Mouse (Mus musculus) erythroblast, adult 5-6 weeks (primary cell): Measurements from ENCODE around the gene Yipf4. TPM values are rescaled to one million over a fixed set of nuclear protein-coding genes. Genes with fewer than 3 reads are reported as not detected.
A peak's percentile ranks its signal among the peaks of the same experiment; 100 is the strongest.
"Not testable (repeated sequence)": the region's sequence is repeated elsewhere in the genome, so short reads cannot be mapped to it uniquely, and the experiment has no call there.

Experiments
- ATAC-seq: replicated peaks from 2 replicates; pipeline ENCODE4 v1.8.0; 2016; ENCODE audit warnings: moderate number of reproducible peaks, mild to moderate bottlenecking, moderate TSS enrichment, inconsistent platforms; ENCODE audit not compliant: poor library complexity, low FRiP score, severe bottlenecking
- total RNA-seq, 2 experiments: library from RNA; stranded (forward) in 1 of 2; stranded (reverse) in 1 of 2; fragments of 150-400 nt in 1 of 2; fragments of 200-764, 138-1000 nt in 1 of 2; gene quantifications; 2 replicates each; pipeline versions ENCODE4 v1.2.3 to v1.2.4; 2015 to 2017; ENCODE audit warnings: low replicate concordance in 2 of 2

Yipf4 gene
- total RNA-seq (2015; ENCODE audit: low replicate concordance) (280 and 306 TPM in 2 replicates), total RNA-seq (2017; ENCODE audit: low replicate concordance) (409 and 455 TPM in 2 replicates)

DNA sequence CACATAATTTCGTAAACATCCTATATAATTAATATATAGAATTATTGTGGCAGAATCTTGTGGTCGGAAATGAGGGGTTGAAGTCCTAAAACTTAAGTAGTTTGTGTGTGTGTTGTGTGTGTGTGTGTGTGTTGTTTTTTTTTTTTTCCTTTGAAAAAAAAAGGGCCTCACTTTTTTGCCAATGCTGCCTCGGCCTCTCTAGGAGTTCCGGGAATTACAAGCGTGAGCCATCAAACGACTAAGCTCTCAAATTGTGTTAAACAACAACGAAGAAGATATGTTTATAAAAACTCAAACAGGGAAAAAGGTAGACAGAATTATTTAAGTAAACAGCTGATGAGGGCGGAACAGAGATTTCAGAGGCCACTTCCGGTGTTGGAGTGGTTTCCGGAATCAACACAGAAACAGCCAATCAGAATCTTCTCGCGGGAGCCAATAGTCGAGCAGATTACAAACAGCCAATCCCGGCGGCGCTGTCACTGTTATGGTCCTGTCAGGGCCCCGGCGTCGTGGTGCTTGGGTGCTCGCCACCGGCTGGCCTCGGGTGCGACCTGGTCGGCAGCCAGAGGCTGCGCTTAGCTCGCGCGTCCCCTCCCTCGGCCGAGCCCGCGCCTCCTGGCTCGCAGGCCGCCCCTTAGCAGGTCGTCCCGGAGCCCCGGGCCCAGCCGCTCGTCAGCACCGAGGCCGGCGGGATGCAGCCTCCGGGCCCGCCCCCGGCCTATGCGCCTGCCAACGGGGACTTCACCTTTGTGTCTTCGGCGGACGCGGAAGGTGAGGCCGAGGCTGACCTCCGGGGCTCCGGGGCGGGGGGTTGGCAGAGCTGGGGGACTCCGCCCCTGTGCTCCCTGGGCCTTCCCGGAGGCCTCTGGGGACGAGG is at the start of gene Yipf4:
Gene Yipf4 (plus strand): TSS at position 470 of the 877 bp plus-strand sequence.
- peak; percentile 98 for ATAC-seq

DNA sequence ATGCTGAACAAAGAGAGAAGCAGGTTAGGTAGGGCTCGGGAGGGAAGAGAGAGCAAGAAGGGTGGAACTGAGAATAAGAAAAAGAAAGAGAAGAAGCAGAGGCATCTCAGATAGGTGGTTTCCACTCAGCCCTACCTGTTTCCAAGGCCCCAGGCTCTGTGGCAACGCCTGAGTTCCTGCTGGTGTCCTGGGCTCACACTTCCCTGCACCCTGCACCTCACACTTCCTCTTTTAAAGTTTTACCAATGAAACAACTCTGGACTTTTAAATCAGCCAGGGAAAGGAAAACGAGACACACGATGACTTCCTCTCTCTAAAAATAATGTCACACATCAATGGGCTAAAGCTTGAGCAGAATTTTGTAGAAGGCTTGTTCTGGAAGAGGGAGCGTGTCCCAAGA is 48.8 kb upstream of the Yipf4 start:
- no peak for ATAC-seq

DNA sequence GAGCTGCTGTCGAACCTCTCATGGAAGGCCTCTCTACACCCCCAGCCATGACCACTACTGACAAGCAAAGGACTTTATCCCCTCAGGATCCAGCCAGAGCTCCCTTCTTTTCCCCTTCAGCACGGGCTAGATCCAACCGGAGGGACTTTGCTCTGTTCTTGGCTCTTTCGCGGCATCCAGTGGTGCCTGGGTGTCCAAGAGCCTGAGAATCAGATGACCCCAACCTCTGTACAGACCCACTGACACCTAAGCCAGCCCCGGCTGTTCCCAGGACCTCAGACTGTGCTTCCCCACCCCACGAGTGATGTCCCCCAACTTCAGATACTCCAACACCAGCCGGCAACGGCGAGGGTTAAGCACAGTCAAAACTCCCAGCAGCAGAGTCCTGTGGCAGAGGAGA is 39.5 kb upstream of the Yipf4 start:
- no peak for ATAC-seq

DNA sequence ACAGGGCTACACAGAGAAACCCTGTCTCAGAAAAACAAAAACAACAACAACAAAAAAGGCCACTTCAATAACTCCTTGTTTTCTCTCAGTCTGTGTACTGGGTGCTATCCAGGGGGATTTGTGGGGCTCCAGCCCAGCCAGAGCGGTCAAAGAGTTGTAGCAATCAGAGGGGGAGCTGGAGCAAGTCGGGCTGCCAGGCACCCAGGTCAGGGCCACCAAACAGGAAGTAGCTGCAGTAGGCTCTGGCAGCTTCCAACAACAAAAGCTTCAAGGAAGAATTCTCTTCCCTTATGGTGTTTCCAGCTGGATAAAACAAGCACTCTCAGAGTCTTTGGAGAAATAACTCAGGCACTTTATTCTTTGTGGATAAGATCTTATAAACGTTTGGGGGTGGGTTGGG is 35.4 kb upstream of the Yipf4 start:
- ATAC-seq = no peak

DNA sequence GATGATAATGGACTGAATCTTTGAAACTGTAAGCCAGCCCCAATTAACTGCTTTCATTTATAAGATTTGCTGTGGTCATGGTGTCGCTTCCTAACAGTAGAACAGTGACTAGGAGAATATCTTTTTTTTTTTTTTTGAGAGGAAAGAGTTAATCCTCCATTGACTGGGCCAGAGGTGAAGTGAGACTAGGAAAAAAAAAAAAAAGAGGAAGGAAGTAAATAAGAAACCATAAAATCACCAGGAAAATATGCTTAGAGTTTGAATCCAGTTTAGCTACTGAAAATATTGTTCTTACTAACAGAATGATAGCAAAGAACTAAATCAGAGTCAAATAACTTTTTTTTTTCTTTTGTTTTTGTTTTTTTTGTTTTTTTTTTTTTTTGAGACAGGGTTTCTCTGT is 34.6 kb upstream of the Yipf4 start:
- no peak for ATAC-seq

DNA sequence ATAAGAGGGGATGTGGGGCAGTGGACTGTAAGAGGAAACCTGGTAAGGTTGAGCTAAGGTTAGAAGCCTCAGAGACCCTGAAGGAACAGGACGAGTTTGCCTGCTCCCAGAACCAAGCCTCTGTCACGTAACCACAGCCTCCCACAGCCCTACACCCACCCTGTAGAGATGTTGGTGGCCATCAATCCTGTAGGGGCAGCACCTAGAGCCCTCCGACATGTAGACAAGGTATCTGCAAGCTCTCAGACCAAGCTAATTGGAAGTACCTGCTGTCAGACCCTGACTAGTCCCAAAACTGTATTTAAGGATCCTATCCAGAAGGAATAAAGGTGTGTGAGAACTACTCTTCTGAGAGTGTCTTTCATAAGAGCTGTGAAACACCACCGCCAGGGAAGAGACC is 33.9 kb upstream of the Yipf4 start:
- ATAC-seq = no peak; the same call in 1 of the 2 replicates

DNA sequence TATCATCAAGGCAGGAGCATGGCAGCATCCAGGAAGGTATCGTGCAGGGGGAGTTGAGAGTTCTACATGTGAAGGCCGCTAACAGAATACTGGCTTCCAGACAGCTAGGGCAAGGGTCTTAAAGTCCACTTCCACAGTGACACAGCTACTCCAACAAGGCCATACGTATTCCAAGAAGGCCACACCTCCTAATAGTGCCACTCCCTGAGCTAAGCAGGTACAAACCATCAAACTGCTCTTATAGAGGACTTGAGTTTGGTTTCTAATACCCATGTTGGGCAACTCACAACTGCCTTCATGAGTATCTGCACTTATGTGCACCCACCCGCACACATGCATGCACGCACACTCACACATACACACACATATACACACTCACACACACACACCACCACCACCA is 32.5 kb upstream of the Yipf4 start:
- ATAC-seq = no peak

DNA sequence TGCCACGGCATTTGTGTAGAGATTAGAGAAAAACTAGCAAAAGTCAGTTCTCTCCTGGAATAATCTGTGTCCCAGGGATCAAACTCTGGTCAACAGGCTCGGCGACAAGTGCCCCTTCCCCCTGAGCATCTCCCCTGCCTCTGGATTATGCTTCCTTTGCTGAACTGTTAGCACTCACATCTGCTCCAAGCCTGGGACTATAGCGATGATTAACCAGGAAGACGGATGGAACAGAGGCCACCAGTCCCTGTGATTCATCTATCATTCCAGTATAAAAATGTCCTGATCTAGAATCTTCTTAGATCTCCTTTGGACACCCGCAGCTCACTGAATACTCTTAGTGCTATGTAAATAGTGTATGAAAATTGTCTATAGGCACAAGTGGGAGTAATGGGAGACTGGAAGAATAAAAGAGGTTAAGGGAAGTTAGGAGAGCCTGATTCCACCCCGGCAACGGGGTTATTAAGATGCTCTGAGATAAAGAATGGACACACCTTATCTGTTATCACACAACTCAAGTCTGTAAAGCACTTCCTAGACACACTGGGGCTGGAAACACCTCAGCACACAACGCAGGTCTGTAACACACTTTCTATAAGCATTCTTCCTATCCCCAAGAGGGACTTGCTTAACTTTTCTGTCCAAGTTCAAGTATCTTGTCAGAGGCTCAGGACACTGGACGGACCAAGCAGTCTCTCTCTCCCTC is 31.2 kb upstream of the Yipf4 start:
- ATAC-seq = no peak

DNA sequence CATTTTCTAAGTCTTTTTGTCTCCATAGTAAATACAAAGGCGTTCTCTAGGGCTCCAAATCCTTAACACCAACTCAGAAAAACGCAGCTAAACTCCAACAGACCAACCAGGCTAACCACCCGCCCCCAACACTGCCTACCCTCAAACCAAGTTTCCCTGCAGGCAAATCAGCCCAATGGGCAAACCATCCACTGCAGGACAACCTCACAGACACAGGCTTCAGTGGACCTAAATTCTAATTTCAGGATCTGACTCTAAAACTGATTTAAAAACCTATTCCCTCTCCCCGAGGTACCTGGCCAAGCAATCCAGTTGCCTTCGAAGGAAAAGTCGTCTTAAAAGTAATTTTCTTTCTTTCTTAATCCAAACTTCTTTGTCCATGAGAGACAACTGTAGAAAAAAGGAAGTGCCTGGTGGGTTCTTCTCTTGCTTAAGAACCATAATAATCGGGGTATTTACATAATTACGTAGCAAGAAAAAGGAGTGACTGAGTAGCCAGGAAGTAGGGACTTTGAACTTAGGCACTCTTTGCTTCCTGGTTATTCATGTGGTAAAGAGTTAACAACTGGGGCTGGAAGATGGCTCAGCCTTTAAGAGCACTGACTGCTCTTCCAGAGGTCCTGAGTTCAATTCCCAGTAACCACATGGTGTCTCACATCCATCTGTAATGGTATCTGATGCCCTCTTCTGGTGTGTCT is 30.4 kb upstream of the Yipf4 start, which contains the start of gene Nlrc4:
Gene Nlrc4 (minus strand): TSS at position 432 of the 698 bp plus-strand sequence.
- ATAC-seq = no peak

DNA sequence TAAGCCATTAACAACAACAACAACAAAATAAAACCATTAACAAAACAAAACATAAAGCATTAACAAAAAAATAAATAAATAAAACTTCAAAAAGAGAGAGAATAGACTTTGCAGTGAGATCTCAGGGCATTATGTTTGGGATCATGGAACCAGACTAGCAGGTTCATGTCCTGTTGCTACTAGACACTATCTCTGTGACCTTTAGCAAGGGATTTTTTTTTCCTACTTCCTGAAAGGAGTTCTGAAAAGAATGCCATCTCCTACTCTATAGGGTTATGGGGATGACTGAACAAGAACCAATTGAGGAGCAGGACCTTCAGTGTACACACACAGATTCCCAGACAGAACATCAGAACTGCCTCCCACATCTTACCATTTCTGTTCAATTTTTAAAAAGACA is 25.8 kb upstream of the Yipf4 start:
- ATAC-seq = no peak

DNA sequence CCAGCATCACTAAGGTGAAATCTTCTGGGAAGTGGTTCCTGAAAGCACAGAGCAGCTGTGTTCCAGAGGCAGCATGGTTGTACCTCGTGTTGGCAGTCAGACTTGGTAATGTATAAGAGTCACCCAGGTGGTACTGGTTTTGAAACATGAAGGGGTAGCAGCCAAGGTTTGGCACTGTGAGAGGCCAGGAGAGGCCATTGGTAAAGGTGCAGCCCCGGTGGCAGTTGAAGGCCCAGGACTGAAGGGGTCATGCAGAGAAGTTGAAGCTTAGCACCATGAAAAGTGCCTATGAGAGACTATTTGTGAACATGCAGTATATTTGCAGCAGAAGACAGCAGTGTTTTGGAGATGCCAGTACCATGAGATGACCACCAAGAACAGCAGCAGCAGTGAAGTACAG is 21.3 kb upstream of the Yipf4 start:
- not testable (repeated sequence) for ATAC-seq

DNA sequence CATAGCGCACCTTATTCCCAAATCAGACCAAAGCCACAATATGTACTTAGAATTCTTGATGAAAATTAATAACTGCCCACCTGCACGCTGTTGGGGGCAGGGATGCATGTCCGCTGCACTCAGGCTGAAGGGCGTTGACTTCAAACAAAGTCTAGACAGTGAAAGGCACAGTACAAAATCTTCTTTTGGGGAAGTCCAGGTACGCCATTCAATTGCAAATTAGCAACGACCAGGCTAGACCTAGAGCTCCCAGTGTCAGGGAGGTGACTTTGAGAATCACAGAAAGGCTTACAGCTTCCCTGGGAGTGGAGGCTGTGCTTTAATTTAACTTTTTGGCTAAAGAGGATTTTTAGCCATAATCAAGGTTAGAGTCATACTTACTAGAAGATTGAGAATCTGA is 19.2 kb upstream of the Yipf4 start:
- ATAC-seq = not testable (repeated sequence)

DNA sequence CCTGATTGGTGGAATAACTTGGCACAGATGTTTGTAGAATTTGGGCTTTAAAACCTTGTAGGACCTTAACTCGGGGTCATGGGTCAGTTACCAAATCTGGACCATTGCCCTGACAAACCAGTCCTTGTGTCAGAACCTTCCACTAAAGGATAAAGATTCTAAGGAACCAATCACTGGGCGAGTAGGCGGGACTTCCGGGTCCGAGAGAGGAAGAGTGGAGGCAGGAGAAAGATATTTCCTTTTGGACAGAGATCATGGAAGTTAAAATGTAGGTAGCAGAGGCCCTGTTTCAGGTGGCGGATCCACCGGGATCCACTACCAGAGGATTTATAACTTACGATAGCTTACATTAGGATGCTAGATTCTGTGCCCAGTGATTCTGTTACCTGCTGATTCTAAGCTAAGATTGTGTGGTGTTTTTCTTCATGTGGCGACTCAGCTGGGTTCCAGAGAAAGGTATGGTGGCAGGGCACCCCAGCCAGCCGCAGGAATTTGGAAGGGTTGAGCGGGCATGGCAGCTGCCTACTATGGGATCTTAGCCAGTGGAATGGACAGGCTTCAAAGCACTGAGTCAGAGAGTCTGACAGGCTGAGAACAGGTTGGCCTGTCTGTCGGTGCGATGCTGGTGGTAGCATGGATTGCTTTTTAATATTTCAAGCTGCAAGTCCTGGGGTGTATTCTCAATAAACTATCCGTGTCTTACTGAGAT is 8.8 kb upstream of the Yipf4 start:
- ATAC-seq = no peak

DNA sequence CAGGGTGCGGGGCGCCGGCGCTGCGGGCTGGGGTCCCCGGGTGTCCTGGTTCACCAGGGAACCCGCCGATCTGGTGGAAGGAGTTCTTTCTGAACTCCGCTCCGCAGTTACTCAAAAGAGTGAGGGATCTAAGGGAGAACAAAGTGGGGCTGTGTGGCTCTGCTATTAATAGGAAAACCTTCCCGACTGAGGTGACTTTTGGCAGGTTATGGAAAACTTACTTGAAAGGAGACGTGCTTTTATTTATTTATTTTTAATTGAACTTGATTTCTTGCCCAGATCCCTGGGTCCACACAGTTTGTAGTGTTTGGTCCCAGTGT is 568 bp downstream of the Yipf4 start:
- ATAC-seq = no peak

DNA sequence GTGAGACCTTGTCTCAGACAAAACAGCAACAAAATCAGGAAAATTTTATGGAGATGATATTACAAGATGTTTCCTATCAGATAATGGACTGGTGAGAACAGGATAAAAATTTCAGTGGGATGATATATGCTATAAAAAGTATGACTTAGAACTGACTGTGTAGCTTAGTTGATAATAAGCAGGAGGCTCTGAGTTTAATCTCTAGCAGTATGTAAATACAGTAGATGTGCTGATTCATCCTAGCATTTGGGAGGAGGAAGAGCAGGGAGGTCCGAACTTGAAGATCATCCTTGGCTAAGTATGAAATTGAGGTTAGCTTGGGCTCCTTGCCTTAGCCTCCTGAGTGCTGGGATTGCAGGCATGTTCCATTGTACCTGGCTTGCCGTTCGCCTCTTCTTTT is 2.3 kb downstream of the Yipf4 start:
- ATAC-seq = peak; percentile 76

DNA sequence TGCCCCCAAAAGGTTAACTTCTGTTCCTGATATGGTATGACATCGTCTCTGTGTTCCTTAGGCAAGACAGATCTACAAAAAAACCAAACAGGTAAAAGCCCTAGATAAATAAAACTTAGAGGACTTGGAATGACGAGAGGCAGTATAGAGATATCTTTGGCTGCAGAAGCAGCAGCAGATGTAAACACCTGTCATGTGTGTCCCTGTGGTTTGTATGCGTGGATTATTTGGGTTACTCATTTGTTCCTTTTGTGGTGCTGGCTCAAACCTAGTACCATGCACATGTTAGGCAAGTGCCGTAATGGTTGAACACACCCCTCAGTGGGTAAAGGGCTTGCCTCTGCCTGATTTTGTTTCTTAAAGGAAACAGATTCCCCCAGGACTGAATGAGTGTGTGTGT is 10.9 kb downstream of the Yipf4 start:
- no peak for ATAC-seq

DNA sequence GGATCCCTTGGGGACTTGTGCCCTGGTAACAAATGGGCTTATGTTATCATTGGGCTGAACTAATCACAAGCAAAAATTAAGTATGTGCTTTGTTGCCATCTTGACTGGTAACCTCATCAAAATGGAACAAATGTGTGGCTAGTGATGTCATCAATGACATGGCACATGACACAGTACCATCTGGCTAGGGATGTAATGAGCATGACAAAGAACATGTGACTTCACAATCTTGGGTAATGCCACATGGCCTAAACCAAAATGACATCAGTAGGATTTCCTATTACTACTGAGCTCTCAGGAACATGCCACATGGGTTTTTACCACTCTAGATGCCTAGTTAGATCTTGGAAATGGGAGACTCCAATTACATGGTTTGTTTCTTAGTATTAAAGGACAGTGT is 11.8 kb downstream of the Yipf4 start:
- peak; percentile 59 for ATAC-seq

DNA sequence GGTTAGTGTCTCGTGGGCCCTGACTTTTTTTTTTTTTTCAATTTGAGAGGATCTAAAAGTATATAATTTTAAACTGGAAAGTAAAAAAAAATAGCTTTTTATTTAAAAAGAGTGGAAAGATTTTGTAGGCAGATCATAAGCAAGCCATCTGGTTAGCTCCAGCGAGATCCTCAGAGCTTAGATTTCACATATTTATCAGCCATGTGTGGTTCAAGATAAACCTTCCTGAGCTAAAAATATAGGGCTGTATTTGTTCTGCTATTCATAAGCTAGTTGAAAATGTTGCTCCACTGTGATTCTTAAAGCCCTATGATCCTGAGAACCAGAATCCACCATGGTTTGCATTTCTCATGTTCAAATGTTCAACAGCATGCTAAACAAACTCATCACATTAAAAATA is 18.6 kb downstream of the Yipf4 start:
- no peak for ATAC-seq

DNA sequence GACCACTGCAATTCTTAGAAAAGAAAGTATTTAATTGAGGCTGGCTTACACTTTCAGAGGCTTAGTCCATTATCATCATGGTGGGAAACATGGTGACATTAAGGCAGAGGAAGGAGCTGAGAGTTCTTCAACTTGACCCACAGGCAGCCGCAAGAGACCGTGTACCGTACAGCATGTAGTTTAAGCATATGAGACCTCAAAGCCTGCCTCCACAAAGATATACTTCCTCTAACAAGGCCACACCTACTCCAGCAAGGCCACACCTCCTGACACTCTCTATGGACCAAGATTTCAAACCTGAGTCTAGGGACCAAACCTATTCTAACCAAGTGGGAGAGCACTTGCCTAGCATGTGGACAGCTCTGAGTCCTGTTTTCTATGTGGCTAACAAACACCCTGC is 19.3 kb downstream of the Yipf4 start:
- ATAC-seq = no peak

DNA sequence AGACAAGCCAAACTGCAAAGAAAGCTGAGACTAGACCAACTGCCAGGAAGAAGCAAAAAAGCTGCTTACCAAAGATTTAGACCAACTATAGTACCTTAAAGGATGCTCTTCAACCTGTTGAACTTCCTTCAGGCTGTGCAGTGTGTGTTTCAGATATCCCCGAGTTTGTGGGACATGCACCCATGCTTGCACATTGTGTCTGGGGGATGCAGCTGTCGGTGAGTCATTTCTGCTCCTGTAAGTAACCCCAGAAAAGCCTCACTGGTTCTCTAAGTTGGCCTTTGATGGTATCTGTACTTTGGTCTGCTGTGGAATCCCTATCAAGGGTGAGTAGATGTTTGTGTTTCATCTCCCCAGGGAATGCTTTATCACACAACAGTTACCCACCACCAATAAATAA is 23.0 kb downstream of the Yipf4 start:
- no peak for ATAC-seq
